Mouse (Mus musculus): ENCODE measurements around the gene Naa38.

Naa38 gene

GRCm38 (mm10) chr11:69411538-69412203 is 16.4 kb downstream of the Naa38 start:
- in situ Hi-C loops (cut with MboI, MseI), result loop anchor here in 1 of 2 experiments (10.0 kb wide), 2 partner anchors 317 to 583 kb away; partner anchors contain the start of genes Gabarap, Per1 and Phf23

GRCm38 (mm10) chr11:69412548-69412947 is 17.3 kb downstream of the Naa38 start:
- in situ Hi-C loops (cut with MboI, MseI), result loop anchor here in 1 of 2 experiments (10.0 kb wide), 2 partner anchors 318 to 582 kb away; partner anchors contain the start of genes Gabarap, Per1 and Phf23

DNA sequence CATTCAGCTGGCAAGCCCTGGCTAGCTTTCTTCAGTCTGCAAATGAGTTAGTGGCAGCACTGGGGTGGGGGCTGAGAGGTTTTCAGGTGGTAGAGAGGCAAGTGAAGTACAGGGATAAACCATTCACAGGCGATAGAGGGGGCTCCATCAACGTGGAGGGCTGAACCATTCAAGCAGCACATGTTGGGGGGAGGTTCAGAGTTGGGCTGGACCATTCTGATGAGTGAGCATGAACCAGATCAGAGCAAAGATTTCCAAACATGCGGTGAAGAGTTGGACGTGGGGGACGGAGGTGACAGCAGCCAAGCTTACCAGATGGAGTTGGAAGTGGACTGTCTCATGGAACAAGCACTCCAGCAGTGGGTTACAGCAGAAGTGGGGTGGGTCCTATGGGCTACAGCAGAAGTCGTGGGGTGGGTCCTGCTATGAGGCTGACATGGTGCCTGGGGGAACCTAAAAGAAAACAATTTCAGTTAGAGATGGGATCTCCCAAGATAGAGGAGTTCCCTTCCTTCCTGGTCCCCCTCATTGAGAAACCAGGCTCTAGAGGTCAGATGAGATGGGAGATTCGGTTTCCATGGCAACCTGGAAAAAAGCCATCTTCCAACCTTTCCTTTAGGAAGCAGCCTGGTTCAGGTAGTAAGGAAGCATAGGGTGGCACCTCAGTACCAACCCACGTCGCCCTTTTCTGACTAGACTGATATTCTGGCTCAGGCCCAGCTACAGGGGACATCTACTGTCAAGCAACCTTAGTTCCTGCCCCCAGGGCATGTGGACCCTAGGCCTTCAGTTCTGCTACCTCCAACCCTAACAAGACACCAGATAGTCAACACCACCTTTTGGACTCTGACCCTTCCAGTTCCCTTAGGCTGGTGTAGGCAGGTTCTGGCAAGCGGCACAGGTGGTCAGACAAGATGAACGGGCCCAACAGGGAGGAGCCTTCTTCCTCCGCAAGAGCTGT is 18.2 kb downstream of the Naa38 start, which contains the start of gene Kdm6b:
Gene Kdm6b, minus strand, starts transcription at position 455 of the 961 bp plus-strand sequence.
- in situ Hi-C loops (cut with MboI, MseI), result loop anchor here in 1 of 2 experiments (10.0 kb wide), 2 partner anchors 319 to 581 kb away; partner anchors contain the start of genes Gabarap, Per1 and Phf23

GRCm38 (mm10) chr11:69414421-69415326 is 19.4 kb downstream of the Naa38 start:
- in situ Hi-C loops (cut with MboI, MseI), result loop anchor here in 1 of 2 experiments (10.0 kb wide), 2 partner anchors 320 to 580 kb away; partner anchors contain the start of genes Gabarap, Per1 and Phf23

DNA sequence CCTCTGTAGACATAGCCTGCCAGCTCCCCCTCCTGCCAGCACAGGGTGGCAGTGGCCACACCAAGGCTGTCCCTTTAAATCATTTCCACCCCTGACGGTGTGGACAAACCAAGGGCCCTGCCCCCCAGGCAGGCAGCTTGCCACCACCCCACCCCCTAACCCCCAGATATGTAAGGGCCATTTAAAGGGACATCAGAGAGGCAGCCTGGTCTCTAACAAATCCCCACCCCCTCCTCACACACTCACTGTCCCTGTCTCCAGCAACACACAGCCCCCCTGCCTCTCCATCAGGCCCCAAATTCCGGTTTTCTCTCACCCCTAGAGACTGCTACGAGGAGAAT is 20.0 kb downstream of the Naa38 start:
- in situ Hi-C loops (cut with MboI, MseI), result loop anchor here in 1 of 2 experiments (10.0 kb wide), 2 partner anchors 320 to 580 kb away; partner anchors contain the start of genes Gabarap, Per1 and Phf23

DNA sequence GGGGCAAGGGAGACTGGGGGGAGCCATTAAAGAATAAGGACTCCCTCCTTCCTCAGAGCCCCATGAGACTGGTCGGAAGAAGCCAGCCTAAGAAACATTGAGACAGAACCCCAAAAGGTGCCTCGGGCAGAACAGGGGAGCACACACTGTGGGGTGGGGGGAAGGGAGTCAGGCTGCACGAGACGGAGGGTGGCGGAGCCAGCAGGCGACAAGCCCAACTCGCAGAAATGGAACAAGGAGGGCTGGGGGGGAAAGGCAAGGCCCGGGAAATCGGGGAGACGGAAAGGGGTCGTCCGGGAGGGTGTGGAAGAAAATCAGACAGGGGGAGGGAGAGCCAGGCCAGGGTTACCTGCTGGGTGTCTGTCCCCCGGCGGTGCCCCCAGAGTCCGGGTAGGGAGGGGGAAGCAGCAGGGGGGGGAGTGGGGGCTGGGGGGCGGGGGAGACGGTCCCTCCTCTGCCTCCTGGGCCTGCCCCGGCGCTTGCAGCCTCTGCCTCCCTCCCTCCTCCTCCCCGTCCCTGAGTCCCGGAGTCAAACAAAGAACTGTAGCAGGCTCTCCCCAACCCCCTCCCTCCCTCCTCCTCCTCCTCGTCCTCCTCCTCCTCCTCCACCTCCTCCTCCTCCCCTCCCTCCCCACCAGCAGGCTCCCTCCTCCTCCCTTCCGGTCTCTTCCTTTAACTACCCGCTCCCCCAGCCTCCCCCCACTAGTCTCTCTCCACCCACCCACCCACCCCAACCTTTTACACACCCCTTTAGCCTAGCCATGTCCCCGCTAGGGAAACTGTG is 20.6 kb downstream of the Naa38 start:
- in situ Hi-C loops (cut with MboI, MseI), result loop anchor here in 1 of 2 experiments (10.0 kb wide), 2 partner anchors 321 to 579 kb away; partner anchors contain the start of genes Gabarap, Per1 and Phf23

- in situ Hi-C loops (cut with MboI, MseI), result loop anchor here in 1 of 2 experiments (10.0 kb wide), 2 partner anchors 322 to 578 kb away; partner anchors contain the start of genes Gabarap, Per1 and Phf23
These were observed 21.2 kb downstream of the Naa38 start for GRCm38 (mm10) chr11:69416509-69416908.

DNA sequence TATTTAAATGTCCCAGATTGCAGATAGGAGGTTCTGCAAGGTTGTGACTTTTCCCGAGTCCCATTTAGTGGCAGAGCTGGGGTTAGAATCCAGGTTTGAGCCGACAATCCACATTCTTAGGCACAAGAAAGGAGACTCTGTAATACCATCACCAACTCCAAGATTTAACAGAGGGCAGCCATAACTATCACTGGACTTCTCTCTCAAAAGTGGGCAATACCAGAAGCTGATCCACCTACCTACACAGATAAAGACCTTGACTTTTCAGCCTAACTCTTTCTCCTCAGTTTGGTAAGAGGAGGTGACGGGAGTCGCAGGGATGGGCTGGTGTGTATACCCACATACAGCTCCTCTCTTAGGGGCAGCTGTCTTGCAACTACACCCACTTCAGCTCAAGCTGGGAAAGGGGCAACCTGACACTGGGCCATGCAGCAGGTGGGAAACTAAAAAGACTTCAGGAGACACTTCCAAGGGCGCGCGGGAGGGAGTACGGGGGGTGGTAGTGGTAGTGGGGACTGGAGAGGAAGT is 21.7 kb downstream of the Naa38 start:
- in situ Hi-C loops (cut with MboI, MseI), result loop anchor here in 1 of 2 experiments (10.0 kb wide), 2 partner anchors 322 to 578 kb away; partner anchors contain the start of genes Gabarap, Per1 and Phf23

GRCm38 (mm10) chr11:69417449-69418384 is 22.4 kb downstream of the Naa38 start:
- in situ Hi-C loops (cut with MboI, MseI), result loop anchor here in 1 of 2 experiments (10.0 kb wide), 2 partner anchors 323 to 577 kb away; partner anchors contain the start of genes Gabarap, Per1 and Phf23

DNA sequence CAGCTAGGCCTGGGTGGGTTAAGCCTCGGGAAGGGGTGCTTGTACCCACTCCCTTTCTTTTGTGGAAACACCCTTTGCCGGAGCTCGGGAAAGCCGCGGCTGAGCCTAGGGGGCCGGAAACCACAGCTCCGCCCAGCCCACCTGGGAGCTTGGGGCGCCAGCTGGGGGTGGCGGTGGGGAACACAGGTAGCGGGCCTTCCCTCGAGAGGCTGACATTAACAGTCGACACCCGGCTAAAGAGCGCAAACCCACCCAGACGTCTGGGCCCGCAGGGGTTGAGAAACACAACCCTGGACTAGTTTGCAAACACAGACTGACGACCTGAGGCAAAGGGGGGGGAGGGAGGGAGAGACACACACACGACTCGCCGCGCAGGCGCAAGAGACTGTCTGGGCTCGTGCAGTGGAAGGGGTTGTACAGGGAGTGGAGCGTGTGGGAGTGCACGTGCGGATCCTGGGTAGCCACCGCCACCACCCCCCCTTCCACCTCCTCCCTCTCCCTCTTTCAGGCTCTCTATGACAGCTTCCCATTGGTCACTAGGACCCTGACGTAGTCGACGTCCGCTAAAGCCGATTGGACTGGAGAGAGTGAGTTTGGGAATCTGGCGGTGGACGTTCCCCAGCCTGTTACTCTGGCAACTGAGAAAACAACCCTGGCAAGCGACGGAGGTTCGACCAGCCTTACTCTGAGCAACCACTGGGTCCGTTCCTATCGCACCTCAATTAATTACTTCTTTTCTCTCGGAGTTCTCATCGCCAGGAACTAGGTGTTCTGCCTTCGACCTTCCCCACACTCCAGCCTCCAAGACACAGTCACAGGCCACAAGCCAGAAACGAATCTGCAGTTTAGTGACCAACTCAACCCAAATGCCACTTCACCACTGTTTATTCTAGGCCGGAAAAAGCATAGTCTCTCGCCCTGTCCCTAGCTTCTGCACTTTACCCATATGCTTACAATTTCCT is 23.5 kb downstream of the Naa38 start:
- in situ Hi-C loops (cut with MboI, MseI), result loop anchor here in 1 of 2 experiments (10.0 kb wide), 2 partner anchors 324 to 576 kb away; partner anchors contain the start of genes Gabarap, Per1 and Phf23

GRCm38 (mm10) chr11:69419443-69419812 is 24.1 kb downstream of the Naa38 start:
- in situ Hi-C loops (cut with MboI, MseI), result loop anchor here in 1 of 2 experiments (10.0 kb wide), 2 partner anchors 325 to 575 kb away; partner anchors contain the start of genes Gabarap, Per1 and Phf23

DNA sequence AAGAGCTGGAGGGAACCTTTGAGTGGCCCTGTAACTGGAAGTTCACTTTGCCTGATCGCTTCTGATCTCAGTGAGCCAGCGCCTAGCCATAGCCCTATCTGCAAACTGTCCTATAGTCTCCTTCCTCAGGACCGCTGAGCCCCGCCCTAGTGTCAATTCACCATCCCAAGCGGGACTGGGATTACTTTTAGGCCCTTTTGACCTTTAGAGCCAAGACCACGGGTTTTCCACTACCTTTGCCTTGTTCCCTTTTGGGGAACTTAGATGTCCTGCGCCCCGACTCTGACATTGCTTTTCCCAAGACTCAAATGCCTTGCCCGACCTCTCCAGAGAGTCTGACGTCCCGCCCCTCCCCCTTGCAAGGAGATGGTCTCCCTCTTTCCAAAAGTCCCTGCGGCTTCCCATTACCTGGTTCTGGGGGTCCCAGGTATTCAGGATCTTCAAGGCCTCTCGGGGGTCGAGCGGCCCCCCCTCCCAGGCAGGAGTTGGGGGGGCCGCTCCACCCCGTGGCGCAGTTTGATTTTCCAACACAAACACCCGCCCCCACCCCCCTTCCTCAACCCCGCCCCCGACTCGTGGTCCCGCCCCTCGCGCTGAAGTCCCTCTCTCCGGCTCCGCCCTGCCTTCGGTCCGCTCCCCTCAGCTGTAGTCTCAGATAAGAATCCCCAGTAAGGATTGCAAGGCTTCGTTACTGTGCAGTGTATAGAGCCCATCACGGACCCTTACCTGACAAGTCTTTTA is 24.7 kb downstream of the Naa38 start:
- in situ Hi-C loops (cut with MboI, MseI), result loop anchor here in 1 of 2 experiments (10.0 kb wide), 2 partner anchors 325 to 575 kb away; partner anchors contain the start of genes Gabarap, Per1 and Phf23

- in situ Hi-C loops (cut with MboI, MseI), result no loop called here
These were observed 25.3 kb downstream of the Naa38 start for GRCm38 (mm10) chr11:69420554-69421000.

GRCm38 (mm10) chr11:69421131-69421977 is 26.1 kb downstream of the Naa38 start:
- in situ Hi-C loops (cut with MboI, MseI), result no loop called here

DNA sequence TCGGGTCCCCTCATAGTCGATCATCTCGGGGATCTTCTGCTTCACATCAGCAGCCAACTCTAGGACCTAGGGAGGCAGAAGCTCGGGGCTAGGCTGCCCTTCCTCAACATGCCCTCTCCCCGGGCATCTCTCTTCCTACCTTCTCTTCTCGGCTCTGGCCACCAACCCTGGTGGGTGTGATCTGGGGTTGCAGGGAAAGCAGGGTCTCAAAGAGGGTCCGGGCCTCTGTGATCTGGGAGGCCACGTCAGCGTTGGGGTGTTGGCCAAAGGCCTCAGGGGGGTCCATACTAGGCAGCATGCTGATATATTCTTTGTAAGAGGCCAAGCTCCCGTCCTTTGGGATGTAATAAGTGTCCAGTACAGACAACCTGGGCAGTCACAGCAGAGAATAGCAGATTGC is 27.6 kb downstream of the Naa38 start:
- in situ Hi-C loops (cut with MboI, MseI), result no loop called here
